Mouse (Mus musculus) B cell, adult 2 months (primary cell): ENCODE measurements at regions not wholly inside any gene's neighbourhood (a gene's known extent, or its start where the extent isn't known, plus 50 kb on each side); places are given as distances from the start of the nearest gene placed in this dataset.
"Not testable (repeated sequence)": the region's sequence is repeated elsewhere in the genome, so short reads cannot be mapped to it uniquely, and the experiment has no call there.

Experiments
- DNase-seq, 2 experiments: peaks; one replicate each; pipeline ENCODE4 v3.0.0; 2022

- DNase-seq: not testable (repeated sequence)
These were observed 54.0 kb upstream of the Krba1 start for GRCm38 (mm10) chr6:48341367-48341766.

GRCm38 (mm10) chr6:48336964-48337363 is 58.4 kb upstream of the Krba1 start:
- not testable (repeated sequence) for DNase-seq

- DNase-seq: no peak
These were observed 107.4 kb upstream of the Krba1 start for GRCm38 (mm10) chr6:48288011-48288410.

- DNase-seq: not testable (repeated sequence)
These were observed 115.7 kb upstream of the Krba1 start for GRCm38 (mm10) chr6:48279646-48280045.

GRCm38 (mm10) chr6:48261563-48261962 is 133.8 kb upstream of the Krba1 start:
- DNase-seq: not testable (repeated sequence)

- DNase-seq: not testable (repeated sequence)
These were observed 142.4 kb upstream of the Krba1 start for GRCm38 (mm10) chr6:48252989-48253388.

- DNase-seq: no peak
These were observed 143.4 kb upstream of the Krba1 start for GRCm38 (mm10) chr6:48251954-48252353.

GRCm38 (mm10) chr6:48244191-48244590 is 151.2 kb upstream of the Krba1 start:
- DNase-seq: not testable (repeated sequence)

- no peak for DNase-seq
These were observed 141.0 kb upstream of the Zfp746 start for GRCm38 (mm10) chr6:48227431-48227830.

GRCm38 (mm10) chr6:48224206-48224605 is 137.8 kb upstream of the Zfp746 start:
- no peak for DNase-seq

GRCm38 (mm10) chr6:48222971-48223370 is 136.6 kb upstream of the Zfp746 start:
- DNase-seq: no peak

- not testable (repeated sequence) for DNase-seq
These were observed 135.4 kb upstream of the Zfp746 start for GRCm38 (mm10) chr6:48221806-48222205.

GRCm38 (mm10) chr6:48215212-48215611 is 128.8 kb upstream of the Zfp746 start:
- no peak for DNase-seq

GRCm38 (mm10) chr6:48209739-48210138 is 123.3 kb upstream of the Zfp746 start:
- DNase-seq: no peak

GRCm38 (mm10) chr6:48209103-48209502 is 122.7 kb upstream of the Zfp746 start:
- DNase-seq: no peak

- DNase-seq: no peak
These were observed 119.3 kb upstream of the Zfp746 start for GRCm38 (mm10) chr6:48205722-48206121.

GRCm38 (mm10) chr6:48199951-48200350 is 113.6 kb upstream of the Zfp746 start:
- DNase-seq: no peak

GRCm38 (mm10) chr6:48198806-48199205 is 112.4 kb upstream of the Zfp746 start:
- no peak for DNase-seq

GRCm38 (mm10) chr6:48197696-48198378 is 111.4 kb upstream of the Zfp746 start:
- DNase-seq: no peak

GRCm38 (mm10) chr6:48188363-48188762 is 102.0 kb upstream of the Zfp746 start:
- DNase-seq: not testable (repeated sequence)

GRCm38 (mm10) chr6:48185311-48185710 is 98.9 kb upstream of the Zfp746 start:
- DNase-seq: peak in 1 of 2 experiments; percentile 7

GRCm38 (mm10) chr6:48178360-48179120 is 92.1 kb upstream of the Zfp746 start:
- DNase-seq: no peak

- peak; percentile 30 to 48 for DNase-seq
These were observed 91.5 kb upstream of the Zfp746 start for GRCm38 (mm10) chr6:48177936-48178335.

GRCm38 (mm10) chr6:48175234-48175633 is 88.8 kb upstream of the Zfp746 start:
- no peak for DNase-seq
